Mouse (Mus musculus) heart, adult 2 months (tissue): Measurements from ENCODE around the gene Krt87.

Experiments
- CTCF ChIP-seq: fragments of 200-600 bp; IDR thresholded peaks from 2 replicates; pipeline ENCODE4 v1.8.1; 2022; ENCODE audit warnings: antibody characterized with exemption, mild to moderate bottlenecking, moderate library complexity
- EP300 ChIP-seq: fragments of 200-500 bp; IDR thresholded peaks from 2 replicates; pipeline ENCODE4 v1.6.1; 2011; ENCODE audit warnings: low read depth, low read length, control low read depth; ENCODE audit not compliant: insufficient read depth
- POLR2A ChIP-seq: fragments of 200-500 bp; IDR thresholded peaks from 2 replicates; pipeline ENCODE4 v1.6.1; 2011; ENCODE audit warnings: mild to moderate bottlenecking, low read depth, low read length, control low read depth; ENCODE audit not compliant: insufficient read depth

DNA sequence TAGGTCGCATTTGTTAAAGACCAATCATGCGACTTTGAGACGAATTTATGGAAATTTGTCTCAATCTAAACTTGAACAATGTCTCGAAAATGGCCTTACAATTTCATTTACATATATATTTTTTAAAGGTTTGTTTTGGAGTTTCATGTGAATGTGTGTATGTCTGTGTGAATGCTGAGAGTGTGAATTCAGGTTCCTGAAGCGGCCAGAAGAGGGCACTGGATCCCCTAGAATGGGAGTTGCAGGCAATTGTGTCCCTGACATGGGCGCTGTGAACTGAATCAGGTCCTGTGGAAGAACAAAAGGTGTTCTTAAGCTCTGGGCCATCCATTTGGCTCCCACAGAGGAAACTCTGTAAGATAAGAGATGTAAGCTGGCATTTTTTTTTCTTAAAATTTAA is 17.3 kb upstream of the Krt87 start:
- TF ChIP-seq CTCF (no peak), EP300 (no peak), POLR2A (no peak)
